Mouse (Mus musculus) intestine, embryonic 16.5 days (tissue): ENCODE measurements around the gene Kmt5b. TPM values are rescaled to one million over a fixed set of nuclear protein-coding genes. Genes with fewer than 3 reads are reported as not detected.

Experiments used
- ATAC-seq: fragments of 200-750 bp; cut with Nextera tagmentation; 2 replicates; pipeline ENCODE4 v1.8.0; 2017; ENCODE audit warnings: moderate TSS enrichment, moderate library complexity
- H3K27ac ChIP-seq: fragments of 300-500 bp; sonication (generic); 2 replicates; pipeline ENCODE4 v1.5.1; 2014; ENCODE audit warnings: mild to moderate bottlenecking, low read length
- H3K27me3 ChIP-seq: fragments of 300-500 bp; sonication (generic); replicated peaks from 2 replicates; pipeline ENCODE4 v1.6.1; 2014; ENCODE audit warnings: low read length, control low read depth, mixed read lengths; ENCODE audit not compliant: control insufficient read depth, insufficient read depth
- H3K36me3 ChIP-seq: fragments of 300-500 bp; sonication (generic); 2 replicates; pipeline ENCODE4 v1.6.1; 2014; ENCODE audit warnings: low read length, control low read depth; ENCODE audit not compliant: control insufficient read depth, insufficient read depth
- H3K4me1 ChIP-seq: fragments of 300-500 bp; sonication (generic); 2 replicates; pipeline ENCODE4 v1.6.1; 2014; ENCODE audit warnings: low read length, control low read depth, mixed read lengths; ENCODE audit not compliant: control insufficient read depth, insufficient read depth
- H3K4me2 ChIP-seq: fragments of 300-500 bp; sonication (generic); 2 replicates; pipeline ENCODE4 v1.6.1; 2014; ENCODE audit warnings: low read depth, low read length, control low read depth
- H3K4me3 ChIP-seq: fragments of 300-500 bp; sonication (generic); 2 replicates; pipeline ENCODE4 v1.5.1; 2014; ENCODE audit warnings: mild to moderate bottlenecking, low read length
- H3K9ac ChIP-seq: fragments of 300-500 bp; sonication (generic); 2 replicates; pipeline ENCODE4 v1.6.1; 2014; ENCODE audit warnings: low read depth, low read length
- H3K9me3 ChIP-seq: fragments of 300-500 bp; sonication (generic); 2 replicates; pipeline ENCODE4 v1.6.1; 2016; ENCODE audit warnings: low read length, control low read depth; ENCODE audit not compliant: control insufficient read depth
- WGBS: fragments of 180-500 bp; shearing (Covaris S2); extraction: QIAGEN DNeasy Blood & Tissue Kit; methylation state at CpG from one replicate; pipeline ENCODE4 v1.1.7; 2014; 5-methylcytosine and 5-hydroxymethylcytosine counted together
- polyA plus RNA-seq: library from polyadenylated mRNA; unstranded; fragments of >200 nt; fragmentation: Nextera tagmentation; extraction: Ambion mirVana; gene quantifications from 2 replicates; pipeline ENCODE4 v1.2.1, GENCODE M21; 2015

The Kmt5b gene
- polyA plus RNA-seq, 1 experiment from 2014 or later: 16.5 TPM

- Histone ChIP-seq H3K27me3 (no peaks in the 10 kb centered on the region), H3K4me2 (no peak overlapping the region)
- ATAC-seq: no peak
These were observed 27.6 kb upstream of the Kmt5b start for GRCm38 (mm10) chr19:3739650-3740049.

GRCm38 (mm10) chr19:3742716-3743115, 24.5 kb upstream of the Kmt5b start:
- Histone ChIP-seq H3K4me2 (no peak overlapping the region), H3K27me3 (no peaks in the 10 kb centered on the region), H3K27ac (peak overlapping the region; percentile 23), H3K9ac (no peak overlapping the region), H3K4me3 (no peak overlapping the region), H3K36me3 (no peaks in the 10 kb centered on the region), H3K9me3 (peaks cover 6% of the 10 kb centered on the region), H3K4me1 (peaks cover 4% of the 10 kb centered on the region; the same call in 1 of the 2 replicates)
- WGBS: 38% methylated on average over 4 of the region's 4 CpGs
- ATAC-seq: no peak

More at GRCm38 (mm10) chr19:3739650-3740049, 27.6 kb upstream of the Kmt5b start:
- 91% methylated on average over 7 of the region's 7 CpGs for WGBS
- no peaks in the 10 kb centered on the region for H3K36me3 ChIP-seq
- H3K9me3 ChIP-seq: no peaks in the 10 kb centered on the region
- H3K4me3 ChIP-seq: no peak overlapping the region
- H3K27ac ChIP-seq: no peak overlapping the region
- H3K4me1 ChIP-seq: peaks cover 4% of the 10 kb centered on the region; the same call in 1 of the 2 replicates
- no peak overlapping the region for H3K9ac ChIP-seq

- Histone ChIP-seq H3K4me2 (no peak overlapping the region), H3K4me3 (no peak overlapping the region), H3K27ac (no peak overlapping the region), H3K4me1 (peaks cover 4% of the 10 kb centered on the region; the same call in 1 of the 2 replicates), H3K27me3 (no peaks in the 10 kb centered on the region), H3K9me3 (peaks cover 6% of the 10 kb centered on the region), H3K36me3 (no peaks in the 10 kb centered on the region), H3K9ac (no peak overlapping the region)
- WGBS: 82% methylated on average over 7 of the region's 7 CpGs
- ATAC-seq: no peak
These were observed 23.9 kb upstream of the Kmt5b start for GRCm38 (mm10) chr19:3743362-3743761.

DNA sequence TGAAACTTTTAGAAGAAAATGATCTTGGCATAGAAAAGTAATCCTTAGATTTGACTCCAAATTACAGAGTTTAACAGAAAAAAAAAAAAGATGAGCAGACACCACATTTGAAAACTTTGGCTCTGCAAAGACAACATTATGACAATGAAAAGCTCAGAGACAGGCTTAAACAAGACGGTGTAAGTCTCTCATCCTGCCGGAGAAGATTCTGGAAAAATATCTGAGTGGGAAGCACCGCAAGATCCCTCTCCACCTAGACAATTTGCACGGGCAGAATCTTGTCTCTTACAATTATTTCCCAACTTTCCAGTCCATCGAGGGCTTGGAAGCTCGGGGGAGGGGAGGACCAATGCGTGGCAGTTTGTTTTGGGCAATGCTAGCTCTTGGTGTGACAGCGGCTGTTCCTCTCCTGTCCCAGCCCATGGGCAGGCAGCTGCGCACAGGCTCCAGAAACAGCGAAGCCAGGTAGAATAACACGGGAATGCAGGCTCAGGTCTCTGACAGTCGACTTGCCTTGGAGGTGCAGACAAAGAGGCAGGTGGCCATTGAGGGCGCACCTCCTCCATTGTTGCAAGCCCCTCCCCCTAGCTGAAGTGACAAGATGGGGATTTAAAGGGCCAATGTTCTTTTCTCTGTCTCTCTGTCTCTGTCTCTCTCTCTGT, 23.2 kb upstream of the Kmt5b start:
- peak overlapping the region; percentile 78 for H3K9ac ChIP-seq
- peak overlapping the region; percentile 85 for H3K4me2 ChIP-seq
- WGBS: 3% methylated on average over 13 of the region's 13 CpGs
- peaks cover 8% of the 10 kb centered on the region for H3K9me3 ChIP-seq
- peak overlapping the region; percentile 69 for H3K27ac ChIP-seq
- peaks cover 4% of the 10 kb centered on the region; the same call in 1 of the 2 replicates for H3K4me1 ChIP-seq
- H3K4me3 ChIP-seq: peak overlapping the region; percentile 63
- ATAC-seq: peak; percentile 84
- no peaks in the 10 kb centered on the region for H3K36me3 ChIP-seq
- no peaks in the 10 kb centered on the region for H3K27me3 ChIP-seq

GRCm38 (mm10) chr19:3752621-3753239, 14.5 kb upstream of the Kmt5b start:
- peaks cover 3% of the 10 kb centered on the region; the same call in 1 of the 2 replicates for H3K9me3 ChIP-seq
- H3K9ac ChIP-seq: 0 out of 2 replicates have a peak overlapping the region, but pooled peaks have one; percentile 24
- H3K27me3 ChIP-seq: no peaks in the 10 kb centered on the region
- WGBS: 35% methylated on average over 8 of the region's 8 CpGs
- H3K4me1 ChIP-seq: no peaks in the 10 kb centered on the region
- ATAC-seq: peak; percentile 94
- H3K4me2 ChIP-seq: peak overlapping the region; percentile 26; the same call in 1 of the 2 replicates
- H3K27ac ChIP-seq: peak overlapping the region; percentile 61
- no peaks in the 10 kb centered on the region for H3K36me3 ChIP-seq
- no peak overlapping the region for H3K4me3 ChIP-seq

- peaks cover 3% of the 10 kb centered on the region; the same call in 1 of the 2 replicates for H3K9me3 ChIP-seq
- no peaks in the 10 kb centered on the region for H3K36me3 ChIP-seq
- 78% methylated on average over 1 of the region's 1 CpGs for WGBS
- H3K9ac ChIP-seq: no peak overlapping the region
- H3K4me2 ChIP-seq: no peak overlapping the region
- H3K4me1 ChIP-seq: no peaks in the 10 kb centered on the region
- ATAC-seq: peak; percentile 87
- H3K4me3 ChIP-seq: no peak overlapping the region
- H3K27me3 ChIP-seq: no peaks in the 10 kb centered on the region
- H3K27ac ChIP-seq: no peak overlapping the region
These were observed 14.0 kb upstream of the Kmt5b start for GRCm38 (mm10) chr19:3753240-3753633.

DNA sequence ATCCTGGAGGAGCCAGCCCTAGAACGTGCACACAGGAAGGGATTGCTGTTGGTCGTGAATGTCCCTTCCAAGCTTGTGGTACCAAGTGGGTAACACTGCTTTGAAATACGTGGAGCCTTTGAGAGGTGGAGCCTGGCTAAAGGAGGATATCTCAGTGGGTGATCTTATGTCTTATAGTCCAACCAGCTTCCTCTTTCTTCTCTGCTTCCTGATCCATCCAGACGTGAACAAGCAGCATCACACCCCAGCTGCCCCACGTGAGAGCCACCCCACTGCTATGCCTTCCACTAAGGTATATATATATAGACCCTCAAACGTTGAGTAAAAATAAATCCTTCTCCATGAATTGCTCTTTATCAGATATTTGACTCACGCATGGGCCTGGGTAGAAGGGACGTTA, 13.5 kb upstream of the Kmt5b start:
- Histone ChIP-seq H3K27ac (no peak overlapping the region), H3K4me2 (no peak overlapping the region), H3K36me3 (no peaks in the 10 kb centered on the region), H3K9me3 (no peaks in the 10 kb centered on the region), H3K9ac (no peak overlapping the region), H3K4me3 (no peak overlapping the region), H3K27me3 (no peaks in the 10 kb centered on the region), H3K4me1 (no peaks in the 10 kb centered on the region)
- 47% methylated on average over 8 of the region's 8 CpGs for WGBS
- ATAC-seq: no peak

DNA sequence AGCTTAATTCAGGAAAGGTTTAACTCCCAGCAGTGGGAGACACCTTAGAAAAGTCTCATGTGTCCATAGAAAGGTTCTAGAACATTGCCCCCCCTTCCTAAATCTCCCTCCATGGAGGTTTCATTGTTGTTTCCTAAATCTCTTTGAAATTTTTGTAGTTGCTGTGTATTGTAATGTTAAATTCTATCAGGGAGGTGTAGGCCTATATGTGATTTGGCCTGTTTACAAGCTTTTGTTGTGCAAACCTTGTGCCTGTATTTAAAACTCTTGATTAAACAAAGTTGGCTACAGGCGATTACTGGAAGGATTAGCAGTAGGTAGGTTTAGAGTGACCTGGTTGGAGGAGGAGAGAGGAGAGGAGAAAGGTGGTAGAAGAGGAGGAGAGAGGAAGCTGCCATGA, 9.4 kb upstream of the Kmt5b start:
- Histone ChIP-seq H3K4me3 (no peak overlapping the region), H3K27ac (no peak overlapping the region), H3K27me3 (no peaks in the 10 kb centered on the region), H3K9ac (no peak overlapping the region), H3K9me3 (no peaks in the 10 kb centered on the region), H3K4me1 (no peaks in the 10 kb centered on the region), H3K36me3 (no peaks in the 10 kb centered on the region), H3K4me2 (no peak overlapping the region)
- WGBS: 50% methylated on average over 1 of the region's 1 CpGs
- ATAC-seq: no peak

DNA sequence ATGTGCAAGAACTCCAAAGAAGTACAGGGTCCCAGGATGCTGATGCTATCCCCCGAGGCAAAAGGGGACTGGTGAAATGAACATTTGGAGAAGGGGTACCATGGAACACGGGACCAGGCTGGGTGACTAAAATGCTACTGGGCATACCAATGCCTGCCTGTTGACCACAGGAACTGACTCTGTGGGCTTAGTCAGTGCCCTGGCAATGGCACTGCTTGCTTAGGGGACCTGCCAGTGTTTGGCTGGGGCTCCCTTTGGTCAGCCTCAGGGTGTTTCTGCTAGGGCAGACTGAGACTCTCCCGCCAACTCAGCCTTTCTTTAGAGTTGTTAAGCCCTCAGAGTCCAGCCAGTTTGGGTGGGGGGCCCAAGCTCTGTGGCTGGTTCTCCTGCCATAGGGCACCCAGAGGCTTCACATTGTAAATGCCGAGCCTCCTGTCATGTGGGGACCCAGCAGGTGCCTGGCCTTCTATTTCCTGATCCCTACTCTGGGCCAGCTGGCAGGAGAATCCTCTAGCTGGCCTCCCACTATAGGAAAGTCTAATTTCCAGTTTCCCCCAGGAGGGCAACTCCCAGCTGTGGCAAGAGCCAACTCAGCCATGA, 1.9 kb upstream of the Kmt5b start:
- Histone ChIP-seq H3K9ac (no peak overlapping the region), H3K36me3 (no peaks in the 10 kb centered on the region), H3K27me3 (no peaks in the 10 kb centered on the region), H3K4me3 (no peak overlapping the region), H3K4me1 (peaks cover 11% of the 10 kb centered on the region), H3K27ac (no peak overlapping the region), H3K9me3 (no peaks in the 10 kb centered on the region), H3K4me2 (no peak overlapping the region)
- WGBS: 85% methylated on average over 4 of the region's 4 CpGs
- ATAC-seq: no peak
